Mouse (Mus musculus): ENCODE results near the gene Itpk1. TPM values are rescaled to one million over a fixed set of nuclear protein-coding genes. Genes with fewer than 3 reads are reported as not detected.

Gene Itpk1
- polyA plus RNA-seq, 1 experiment = 43.6 TPM

GRCm38 (mm10) chr12:102691180-102691579 is 13.6 kb downstream of the Itpk1 start:
- DNase-seq (ENCODE audit: low spot score) = no peak

GRCm38 (mm10) chr12:102689773-102690563 is 14.8 kb downstream of the Itpk1 start:
- no peak for DNase-seq (ENCODE audit: low spot score)

DNA sequence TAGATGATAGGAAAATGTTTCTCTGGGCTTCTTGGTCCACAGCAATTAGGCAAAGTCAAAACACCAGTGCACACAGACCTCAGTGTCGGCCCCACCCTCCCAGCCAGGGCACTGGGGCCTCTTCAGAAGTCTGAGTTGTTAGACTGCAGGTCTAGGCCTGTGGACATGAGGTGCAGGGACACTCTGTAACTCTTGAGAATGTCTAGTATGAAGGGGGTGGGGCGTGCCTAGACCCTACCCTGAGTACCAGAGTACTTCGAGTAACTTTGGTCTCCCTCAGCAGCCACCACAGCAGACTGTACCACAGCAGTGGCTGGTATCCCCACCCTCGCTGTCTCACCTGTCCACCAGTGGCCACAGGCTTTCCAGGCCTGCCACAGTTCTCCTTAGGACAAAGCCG is 18.4 kb downstream of the Itpk1 start:
- DNase-seq (ENCODE audit: low spot score) = no peak

DNA sequence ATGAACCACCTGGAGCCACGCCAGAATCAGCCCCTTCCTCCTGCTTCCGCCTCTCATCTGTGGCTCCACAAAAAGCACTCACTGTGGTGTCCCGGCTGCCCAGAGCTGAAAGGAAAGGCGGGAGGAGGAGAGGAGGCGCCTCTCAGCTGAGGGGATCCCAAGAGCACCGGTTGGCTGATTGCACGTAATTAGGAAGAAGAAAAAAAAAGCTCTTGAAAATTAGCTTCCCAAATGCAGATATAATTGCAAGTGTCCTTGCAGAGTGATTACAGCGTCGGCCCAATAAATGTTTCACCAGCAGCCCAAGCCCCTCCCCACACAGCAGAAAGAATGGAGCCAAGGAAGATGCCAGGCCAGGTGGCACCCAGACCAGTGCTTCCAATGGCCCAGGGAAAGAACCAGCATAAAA is 19.2 kb downstream of the Itpk1 start:
- no peak for DNase-seq (ENCODE audit: low spot score)

- no peak for DNase-seq (ENCODE audit: low spot score)
These were observed 19.9 kb downstream of the Itpk1 start for GRCm38 (mm10) chr12:102684720-102685386.

GRCm38 (mm10) chr12:102683979-102684378 is 20.8 kb downstream of the Itpk1 start:
- DNase-seq (ENCODE audit: low spot score) = no peak

GRCm38 (mm10) chr12:102683438-102683837 is 21.3 kb downstream of the Itpk1 start:
- no peak for DNase-seq (ENCODE audit: low spot score)

DNA sequence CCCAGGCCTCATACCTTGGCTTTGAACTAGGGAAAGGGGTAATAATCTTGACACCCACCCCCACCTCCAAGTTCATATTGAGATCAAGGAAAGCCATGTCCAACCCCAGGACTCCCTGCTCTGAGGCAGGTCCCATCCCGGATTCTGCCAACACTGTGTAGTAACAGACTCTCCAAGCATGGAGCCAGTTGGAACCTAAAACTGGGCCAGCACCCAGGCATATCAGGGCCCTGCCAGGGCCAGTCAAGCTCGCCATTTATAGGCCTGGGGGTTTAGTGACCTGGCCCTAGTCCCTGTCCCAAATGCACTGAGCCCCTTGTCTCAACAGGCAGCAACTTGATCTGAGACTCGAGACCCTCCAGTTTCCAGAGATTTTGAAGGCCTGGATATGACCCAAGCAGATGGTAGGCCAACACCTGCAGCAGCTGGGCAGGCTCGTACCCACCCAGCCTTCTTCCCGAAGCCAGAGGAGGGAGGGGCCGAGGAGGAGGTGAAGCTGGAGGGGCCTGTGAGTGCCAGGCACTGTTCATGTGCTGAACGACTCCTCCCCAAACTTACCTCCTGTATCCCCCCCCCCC is 21.9 kb downstream of the Itpk1 start:
- DNase-seq (ENCODE audit: low spot score) = no peak

DNA sequence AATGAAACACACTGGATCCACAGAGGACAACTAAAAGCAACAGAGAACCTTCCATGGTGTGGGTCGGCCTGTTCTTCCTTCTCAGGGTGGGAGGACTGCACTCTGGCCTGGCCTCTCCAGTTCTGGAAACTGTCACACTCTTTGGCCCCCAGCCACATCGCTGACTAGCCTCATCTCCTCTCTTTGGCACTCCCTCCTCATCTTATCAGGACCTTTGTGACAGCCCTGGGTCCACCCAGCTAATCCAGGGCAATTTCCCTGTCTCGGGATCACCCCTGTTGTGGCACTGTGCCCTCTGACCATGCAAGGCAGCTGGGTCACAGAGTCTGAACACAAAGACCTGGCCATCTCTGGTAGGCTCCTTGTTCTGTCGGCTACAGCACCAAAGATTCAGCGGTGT is 22.6 kb downstream of the Itpk1 start:
- DNase-seq (ENCODE audit: low spot score) = no peak

DNA sequence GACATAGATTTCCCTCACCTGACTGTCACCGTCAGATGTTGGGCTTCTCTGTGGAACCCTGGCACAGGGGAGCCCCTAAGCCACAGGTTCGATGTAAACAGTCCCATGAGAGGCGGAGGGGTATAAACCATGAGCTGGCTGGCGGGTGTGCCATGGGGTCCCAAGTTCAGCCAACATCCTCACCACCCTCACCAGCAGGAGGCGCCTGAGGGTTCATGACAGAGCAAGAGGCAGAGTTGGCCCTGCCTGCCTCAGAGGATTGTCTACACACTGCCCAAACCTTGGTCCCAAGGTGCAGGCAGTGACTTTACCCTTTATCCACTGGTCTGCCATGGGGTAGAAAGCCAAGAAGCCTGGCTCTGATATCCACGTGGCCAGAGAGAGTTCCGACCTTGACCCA is 23.1 kb downstream of the Itpk1 start:
- DNase-seq (ENCODE audit: low spot score) = no peak

GRCm38 (mm10) chr12:102678820-102679219 is 25.9 kb downstream of the Itpk1 start:
- DNase-seq (ENCODE audit: low spot score) = no peak

DNA sequence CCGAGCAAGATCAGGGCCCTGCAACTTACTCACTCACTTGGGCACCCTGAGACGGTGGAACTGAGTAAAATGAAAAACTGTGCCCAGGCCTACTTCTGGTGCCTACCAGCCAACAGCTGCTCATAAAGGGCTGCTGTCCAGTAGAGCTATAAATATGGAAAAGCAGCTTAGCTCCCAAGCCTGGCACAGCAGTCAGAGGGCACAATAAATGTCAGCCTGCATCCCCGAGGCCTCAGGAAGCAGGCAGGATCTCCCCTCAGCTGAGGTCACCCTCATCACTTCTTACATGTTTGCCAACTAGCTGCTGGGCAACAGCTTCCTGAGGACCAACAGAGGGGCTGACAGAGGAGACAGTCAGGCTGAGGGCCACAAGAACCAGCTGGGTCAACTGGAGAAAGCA is 27.6 kb downstream of the Itpk1 start:
- no peak for DNase-seq (ENCODE audit: low spot score)

DNA sequence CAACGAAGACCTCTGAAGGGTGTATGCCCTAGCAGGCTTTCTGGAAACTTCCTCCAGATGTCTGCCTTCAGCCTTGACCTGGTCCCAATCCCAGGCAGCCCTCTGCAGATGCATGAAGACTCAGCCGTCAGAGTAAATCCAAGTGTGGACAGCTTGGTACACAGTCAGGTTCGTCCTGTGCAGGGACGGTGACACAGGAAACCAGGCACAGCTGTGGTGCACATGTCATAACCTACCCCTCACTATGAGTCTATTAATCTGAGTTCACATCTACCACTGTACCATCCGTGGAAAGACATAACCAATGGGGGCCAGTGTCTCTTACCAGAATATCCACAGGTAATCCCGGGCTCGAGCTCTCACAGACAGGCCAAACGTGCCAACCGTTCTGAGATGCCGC is 30.2 kb downstream of the Itpk1 start:
- no peak for DNase-seq (ENCODE audit: low spot score)

GRCm38 (mm10) chr12:102674123-102674522 is 30.6 kb downstream of the Itpk1 start:
- no peak for DNase-seq (ENCODE audit: low spot score)

DNA sequence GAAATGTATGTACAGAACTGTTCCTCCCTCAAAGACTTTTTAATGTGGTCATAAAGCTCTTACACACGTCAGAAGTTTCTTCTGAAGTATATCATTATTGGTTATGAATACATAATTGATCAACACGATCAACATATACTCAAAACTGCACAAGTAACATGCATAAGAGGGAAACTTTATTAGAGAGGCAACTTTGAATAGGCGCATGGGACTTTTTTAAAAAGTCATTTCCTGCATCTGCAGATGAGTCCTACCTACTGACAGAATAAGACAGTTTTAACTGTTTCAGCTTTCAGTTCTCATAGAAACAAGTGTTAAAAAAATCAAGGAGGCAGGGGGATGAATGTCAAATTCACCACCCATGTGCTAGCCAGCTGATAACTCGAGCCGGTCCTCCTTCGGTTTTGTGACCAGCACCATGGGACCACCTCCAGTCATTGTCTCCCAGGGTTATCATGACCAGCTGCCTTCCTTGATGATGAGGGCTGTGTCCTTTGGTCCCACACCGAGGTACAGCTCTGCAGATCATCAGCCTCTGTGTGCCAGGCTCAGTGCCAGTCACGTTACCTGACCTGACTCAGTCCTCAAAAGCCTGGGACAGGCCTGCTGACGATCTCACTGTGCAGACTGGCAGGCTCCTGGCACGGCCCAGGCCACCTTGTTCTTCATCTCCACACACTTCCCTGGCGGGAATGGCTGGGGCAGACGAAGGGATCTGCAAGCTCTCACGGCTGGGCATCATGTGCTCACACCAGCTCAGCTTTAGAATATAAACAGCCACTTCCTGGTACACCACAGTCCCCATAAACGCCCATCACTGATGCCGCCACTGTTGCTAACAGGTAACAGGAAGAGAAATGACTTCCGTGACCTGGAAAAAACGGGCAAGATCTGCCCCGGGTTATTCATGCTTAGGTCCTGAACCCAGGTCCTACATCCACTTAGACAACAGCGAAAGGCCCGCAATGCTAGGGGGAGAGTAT is 31.6 kb downstream of the Itpk1 start:
- DNase-seq (ENCODE audit: low spot score) = no peak

DNA sequence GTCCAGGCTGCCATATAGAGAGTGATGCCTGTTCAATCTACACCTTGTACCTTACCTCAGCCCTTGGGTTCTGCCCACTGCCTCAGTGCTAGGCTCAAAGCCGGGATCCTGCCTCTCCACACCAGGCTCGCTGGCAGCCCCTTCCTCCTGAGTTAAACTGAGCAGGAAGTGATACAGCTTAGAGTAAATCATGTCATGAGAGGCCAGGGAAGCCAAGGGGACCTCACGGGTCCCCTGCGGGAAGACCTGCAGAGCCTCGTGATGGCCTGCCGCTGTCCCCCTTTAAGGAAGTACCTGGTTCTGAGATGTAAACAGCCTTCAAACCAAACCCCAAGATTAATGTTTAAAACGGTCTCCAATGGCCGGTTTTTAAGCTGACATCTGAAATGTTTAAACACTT is 32.6 kb downstream of the Itpk1 start:
- no peak for DNase-seq (ENCODE audit: low spot score)

DNA sequence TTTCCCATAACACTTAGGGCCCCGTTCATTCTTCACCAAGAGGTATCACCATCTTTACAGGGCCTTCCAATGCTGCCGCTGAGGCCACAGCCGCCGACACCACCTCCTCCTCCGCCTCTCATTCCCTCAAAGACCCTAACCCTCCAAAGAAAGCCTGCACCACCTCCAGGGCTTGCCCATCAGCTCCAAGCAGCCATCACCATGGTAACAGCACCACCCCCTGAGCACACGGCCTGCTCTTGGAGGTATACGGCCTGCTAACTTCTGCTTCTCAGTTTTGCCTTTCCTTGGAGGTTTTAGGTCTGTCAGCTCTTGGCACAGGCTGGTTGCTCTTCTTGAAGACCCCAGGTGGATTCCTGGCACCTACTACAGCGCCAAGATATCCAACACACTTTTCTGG is 33.9 kb downstream of the Itpk1 start:
- no peak for DNase-seq (ENCODE audit: low spot score)

DNA sequence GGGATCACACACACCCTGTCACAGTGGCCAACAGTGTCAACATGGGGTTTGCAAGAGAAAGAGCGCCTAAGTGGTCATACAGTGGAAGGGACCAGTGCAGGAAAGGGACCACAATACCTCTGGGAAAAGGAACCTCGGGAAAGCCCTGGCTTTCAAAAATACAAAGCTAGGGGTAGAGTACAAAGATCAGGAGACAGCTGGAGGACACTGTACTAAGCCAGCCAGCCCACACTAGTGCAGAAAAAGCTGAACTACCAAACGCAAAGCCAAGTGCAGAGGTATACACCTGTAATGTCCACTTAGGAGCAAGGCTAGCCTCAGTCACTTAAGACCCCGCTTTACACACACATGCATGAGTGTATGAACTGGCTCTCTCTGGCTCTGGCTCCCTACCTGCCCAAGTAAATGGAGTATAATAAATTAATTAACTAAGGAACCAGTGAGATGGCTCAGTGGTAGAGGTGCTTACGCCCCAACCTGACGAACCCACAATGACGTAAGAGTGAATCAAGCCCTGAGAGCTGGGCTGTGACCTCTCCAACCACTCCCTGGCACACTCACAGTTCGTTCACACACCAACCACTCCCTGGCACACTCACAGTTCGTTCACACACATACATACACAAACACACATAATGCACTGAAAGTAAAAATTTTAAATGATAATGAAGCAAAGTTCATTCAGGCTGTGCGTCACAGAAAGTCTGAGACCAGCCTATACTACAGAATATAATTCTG is 39.1 kb downstream of the Itpk1 start:
- DNase-seq (ENCODE audit: low spot score) = no peak

DNA sequence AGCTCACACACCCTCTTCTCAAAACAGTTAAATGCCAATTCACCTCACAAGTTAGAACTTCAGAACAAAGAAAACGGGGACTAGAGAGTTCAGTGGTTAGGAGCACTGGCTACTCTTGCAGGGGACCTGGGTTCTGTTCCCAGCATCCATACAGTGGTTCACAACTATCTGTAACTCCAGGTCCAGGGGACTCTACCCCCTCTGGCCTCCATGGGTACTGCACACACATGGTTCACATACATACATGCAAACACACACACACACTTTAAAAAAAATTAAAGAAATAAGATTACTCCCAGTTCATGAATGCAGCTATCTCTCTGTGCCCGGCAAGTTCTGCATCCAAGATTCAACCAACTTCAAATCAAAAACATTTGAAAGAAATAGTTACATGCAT is 40.7 kb downstream of the Itpk1 start:
- DNase-seq (ENCODE audit: low spot score) = no peak

- no peak for DNase-seq (ENCODE audit: low spot score)
These were observed 41.2 kb downstream of the Itpk1 start for GRCm38 (mm10) chr12:102663349-102664051.

GRCm38 (mm10) chr12:102661772-102662171 is 43.0 kb downstream of the Itpk1 start:
- DNase-seq (ENCODE audit: low spot score) = no peak

Measured in urinary bladder, adult 2 months (tissue).